Mouse (Mus musculus) CH12.LX (cell line): ENCODE measurements around the gene Lyst. TPM values are rescaled to one million over a fixed set of nuclear protein-coding genes. Genes with fewer than 3 reads are reported as not detected.

ENCODE experiments used
- DNase-seq: peaks from one replicate; pipeline ENCODE4 v3.0.0-alpha.2; 2013; ENCODE audit errors: extremely low read depth
- H3K27ac ChIP-seq: 2 replicates; pipeline ENCODE4 v1.5.1; 2012; ENCODE audit warnings: low read depth, mild to moderate bottlenecking, control low read depth, moderate library complexity; ENCODE audit not compliant: insufficient read depth
- H3K27me3 ChIP-seq: replicated peaks from 2 replicates; pipeline ENCODE3; 2012; ENCODE audit warnings: inconsistent platforms
- H3K36me3 ChIP-seq, 2 experiments: replicated peaks in 1 of 2; 2 replicates each; pipeline versions ENCODE3 to v1.6.1; 2012; ENCODE audit warnings: inconsistent platforms in 1 of 2, low read length in 1 of 2, mild to moderate bottlenecking in 1 of 2, mixed read lengths in 1 of 2, moderate library complexity in 1 of 2; ENCODE audit not compliant: control insufficient read depth in 1 of 2, insufficient read depth in 1 of 2
- H3K4me1 ChIP-seq, 2 experiments: 2 replicates each; pipeline ENCODE4 v1.6.1; 2012; ENCODE audit warnings: inconsistent platforms in 1 of 2, moderate library complexity in 1 of 2; ENCODE audit not compliant: insufficient read depth in 2 of 2, control insufficient read depth in 1 of 2
- H3K4me2 ChIP-seq: 2 replicates; pipeline ENCODE4 v1.6.1; 2012; ENCODE audit warnings: low read depth, mild to moderate bottlenecking, control low read depth; ENCODE audit not compliant: poor library complexity, insufficient read depth, severe bottlenecking
- H3K4me3 ChIP-seq, 3 experiments: fragments of 150-350 bp in 1 of 3; sonication (generic) in 1 of 3; replicated peaks in 1 of 3; 2 replicates each; pipeline versions ENCODE3 to v1.5.1; 2011 to 2012; ENCODE audit warnings: low read depth in 2 of 3, low read length in 2 of 3, mild to moderate bottlenecking in 2 of 3, moderate library complexity in 2 of 3, control low read depth in 1 of 3, improper control_type of control experiment in 1 of 3, inconsistent platforms in 1 of 3, mixed read lengths in 1 of 3; ENCODE audit not compliant: poor library complexity in 1 of 3
- H3K79me2 ChIP-seq: replicated peaks from 2 replicates; pipeline ENCODE4 v1.6.1; 2012; ENCODE audit warnings: mild to moderate bottlenecking, moderate library complexity; ENCODE audit not compliant: control insufficient read depth, poor library complexity, insufficient read depth, severe bottlenecking; ENCODE audit errors: extremely low read depth
- H3K9ac ChIP-seq: 2 replicates; pipeline ENCODE4 v1.6.1; 2012; ENCODE audit warnings: low read depth, mild to moderate bottlenecking, control low read depth, moderate library complexity; ENCODE audit not compliant: insufficient read depth
- H3K9me3 ChIP-seq: replicated peaks from 2 replicates; pipeline ENCODE3; 2012; ENCODE audit warnings: low read length, inconsistent platforms, mixed read lengths
- CHD1 ChIP-seq: IDR thresholded peaks from 2 replicates; pipeline ENCODE4 v1.6.1; 2012; ENCODE audit warnings: low read depth, low read length, improper control_type of control experiment, inconsistent platforms
- CHD2 ChIP-seq: IDR thresholded peaks from 2 replicates; pipeline ENCODE4 v1.6.1; 2011; ENCODE audit warnings: low read length, improper control_type of control experiment
- E2F4 ChIP-seq: IDR thresholded peaks from 2 replicates; pipeline ENCODE4 v1.6.1; 2011; ENCODE audit warnings: low read depth, low read length, improper control_type of control experiment; ENCODE audit not compliant: insufficient replicate concordance
- EP300 ChIP-seq: IDR thresholded peaks from 2 replicates; pipeline ENCODE4 v1.6.1; 2011; ENCODE audit warnings: low read length, improper control_type of control experiment
- ETS1 ChIP-seq: conservative IDR thresholded peaks from 2 replicates; pipeline ENCODE4 v1.6.1; 2012; ENCODE audit warnings: low read depth, mild to moderate bottlenecking, inconsistent platforms, low read length, improper control_type of control experiment, moderate library complexity
- GABPA ChIP-seq: IDR thresholded peaks from 2 replicates; pipeline ENCODE4 v1.6.1; 2012; ENCODE audit warnings: low read depth, low read length, improper control_type of control experiment, inconsistent platforms; ENCODE audit not compliant: insufficient replicate concordance
- HCFC1 ChIP-seq: IDR thresholded peaks from 2 replicates; pipeline ENCODE4 v1.6.1; 2012; ENCODE audit warnings: low read depth, mild to moderate bottlenecking, inconsistent platforms, low read length, improper control_type of control experiment
- JUND ChIP-seq: conservative IDR thresholded peaks from 2 replicates; pipeline ENCODE4 v1.6.1; 2011; ENCODE audit warnings: low read depth, low read length, improper control_type of control experiment
- KAT2A ChIP-seq: IDR thresholded peaks from 2 replicates; pipeline ENCODE4 v1.6.1; 2012; ENCODE audit warnings: low read length, improper control_type of control experiment, inconsistent platforms; ENCODE audit not compliant: insufficient replicate concordance
- MAFK ChIP-seq: IDR thresholded peaks from 2 replicates; pipeline ENCODE4 v1.6.1; 2011; ENCODE audit warnings: low read length, improper control_type of control experiment; ENCODE audit not compliant: insufficient replicate concordance
- MAX ChIP-seq: IDR thresholded peaks from 2 replicates; pipeline ENCODE4 v1.6.1; 2011; ENCODE audit warnings: low read length, improper control_type of control experiment
- MEF2A ChIP-seq: IDR thresholded peaks from 2 replicates; pipeline ENCODE4 v1.6.1; 2014; ENCODE audit warnings: low read depth, mild to moderate bottlenecking, inconsistent platforms, low read length, improper control_type of control experiment, borderline replicate concordance
- MXI1 ChIP-seq: IDR thresholded peaks from 2 replicates; pipeline ENCODE4 v1.6.1; 2011; ENCODE audit warnings: mild to moderate bottlenecking, low read depth, low read length, improper control_type of control experiment
- POLR2AphosphoS2 ChIP-seq: IDR thresholded peaks from 2 replicates; pipeline ENCODE4 v1.6.1; 2011; ENCODE audit warnings: low read depth, low read length, improper control_type of control experiment
- RCOR1 ChIP-seq: conservative IDR thresholded peaks from 2 replicates; pipeline ENCODE4 v1.6.1; 2012; ENCODE audit warnings: low read depth, mild to moderate bottlenecking, inconsistent platforms, low read length, improper control_type of control experiment
- SIN3A ChIP-seq: IDR thresholded peaks from 2 replicates; pipeline ENCODE4 v1.6.1; 2012; ENCODE audit warnings: low read length, improper control_type of control experiment, inconsistent platforms
- SMC3 ChIP-seq: IDR thresholded peaks from 2 replicates; pipeline ENCODE4 v1.6.1; 2011; ENCODE audit warnings: low read depth, low read length, improper control_type of control experiment
- TCF12 ChIP-seq: IDR thresholded peaks from 2 replicates; pipeline ENCODE4 v1.6.1; 2014; ENCODE audit warnings: low read depth, mild to moderate bottlenecking, inconsistent platforms, low read length, improper control_type of control experiment
- USF2 ChIP-seq: conservative IDR thresholded peaks from 2 replicates; pipeline ENCODE4 v1.6.1; 2011; ENCODE audit warnings: low read depth, low read length, improper control_type of control experiment
- ZC3H11A ChIP-seq: IDR thresholded peaks from 2 replicates; pipeline ENCODE4 v1.6.1; 2012; ENCODE audit warnings: low read depth, mild to moderate bottlenecking, inconsistent platforms, low read length, improper control_type of control experiment
- ZKSCAN1 ChIP-seq: IDR thresholded peaks from 2 replicates; pipeline ENCODE4 v1.6.1; 2012; ENCODE audit warnings: low read depth, inconsistent platforms, low read length, improper control_type of control experiment, borderline replicate concordance
- ZNF384 ChIP-seq: IDR thresholded peaks from 2 replicates; pipeline ENCODE4 v1.6.1; 2012; ENCODE audit warnings: low read depth, low read length, improper control_type of control experiment, inconsistent platforms
- dilution Hi-C: fragments of 300-500 bp; cut with MboI; formaldehyde crosslinking; loops from 2 replicates; pipeline ENCODE4 v1.14.3; 2020; ENCODE audit warnings: low sequenced_read_pairs; ENCODE audit not compliant: extremely low pct_unique_long_range_greater_than_20kb, extremely low pct_ligation_motif_present
- in situ Hi-C: fragments of 300-500 bp; cut with MboI; formaldehyde crosslinking; loops from 3 replicates; pipeline ENCODE4 v1.14.3; 2019; ENCODE audit warnings: low sequenced_read_pairs, low pct_ligation_motif_present, low pct_unique_long_range_greater_than_20kb, mixed read lengths
- polyA plus RNA-seq: library from polyadenylated mRNA; unstranded; fragments of >175 nt; gene quantifications from 2 replicates; pipeline ENCODE4 v1.2.1, GENCODE M21; 2012; ENCODE audit warnings: low read depth; ENCODE audit not compliant: insufficient read length
- total RNA-seq, 2 experiments: library from RNA; depleted of rRNA; stranded (reverse); fragments of 300-350 nt in 1 of 2; fragments of >200 nt in 1 of 2; gene quantifications; 2 replicates each; pipeline ENCODE4 v1.2.3; 2012 to 2014

Gene Lyst
- total and polyA plus RNA-seq, 3 experiments, result 33.1 to 61.1 (median 34.8) TPM

GRCm38 (mm10) chr13:13723293-13723692 is 133.1 kb downstream of the Lyst start:
- Histone ChIP-seq H3K4me3 (no peak overlapping the region), H3K9ac (no peak overlapping the region), H3K4me2 (no peak overlapping the region), H3K79me2 (no peaks in the 10 kb centered on the region), H3K4me1 (no peaks in the 10 kb centered on the region), H3K36me3 (peaks cover 39 to 50% of the 10 kb centered on the region in 2 experiments), H3K9me3 (no peaks in the 10 kb centered on the region), H3K27me3 (no peaks in the 10 kb centered on the region), H3K27ac (no peak overlapping the region)
- no peak for DNase-seq
- in situ Hi-C loops (no loop called here), dilution Hi-C loops (no loop called here)
- TF ChIP-seq USF2, result no peak
- no peak for TF ChIP-seq KAT2A
- no peak for TF ChIP-seq GABPA
- no peak for TF ChIP-seq SIN3A
- no peak for TF ChIP-seq ZNF384
- no peak for TF ChIP-seq RCOR1
- no peak for TF ChIP-seq MAX
- no peak for TF ChIP-seq ZKSCAN1
- no peak for TF ChIP-seq TCF12
- TF ChIP-seq E2F4, result no peak
- TF ChIP-seq SMC3, result no peak
- no peak for TF ChIP-seq CHD2

- Histone ChIP-seq H3K9ac (no peak overlapping the region), H3K27me3 (no peaks in the 10 kb centered on the region), H3K4me2 (no peak overlapping the region), H3K9me3 (no peaks in the 10 kb centered on the region), H3K79me2 (no peaks in the 10 kb centered on the region), H3K4me3 (no peak overlapping the region), H3K4me1 (no peaks in the 10 kb centered on the region), H3K27ac (no peak overlapping the region), H3K36me3 (peaks cover 39 to 52% of the 10 kb centered on the region in 2 experiments)
- DNase-seq, result no peak
- dilution Hi-C loops (no loop called here), in situ Hi-C loops (no loop called here)
- no peak for TF ChIP-seq CHD1
- TF ChIP-seq ETS1, result no peak
- no peak for TF ChIP-seq SMC3
- TF ChIP-seq MEF2A, result no peak
- no peak for TF ChIP-seq ZC3H11A
- TF ChIP-seq GABPA, result no peak
- no peak for TF ChIP-seq HCFC1
- TF ChIP-seq EP300, result no peak
- no peak for TF ChIP-seq JUND
- no peak for TF ChIP-seq MXI1
- no peak for TF ChIP-seq ZKSCAN1
- TF ChIP-seq MAFK, result no peak
- TF ChIP-seq POLR2AphosphoS2, result no peak
These were observed 133.6 kb downstream of the Lyst start for GRCm38 (mm10) chr13:13723786-13724185.
